Mouse (Mus musculus): Measurements from ENCODE around the gene Tnik.

- TF ChIP-seq CTCF (conservative IDR thresholded peaks at IDR 0.05; ENCODE audit: low read length): no peak
- TF ChIP-seq NANOG (IDR thresholded peaks at IDR 0.05; ENCODE audit: borderline replicate concordance, low read length): no peak
These were observed 324.8 kb downstream of the Tnik start for GRCm38 (mm10) chr3:28587808-28588207.

Measured in E14TG2a.4 (cell line).